Mouse (Mus musculus) neutrophil, adult 83 days (primary cell): Measurements from ENCODE around the gene 1700080E11Rik. TPM values are rescaled to one million over a fixed set of nuclear protein-coding genes. Genes with fewer than 3 reads are reported as not detected.

Experiments
- total RNA-seq, 2 experiments: library from RNA; stranded (reverse); gene quantifications; one replicate each; pipeline ENCODE4 v1.2.4; 2023

The 1700080E11Rik gene
- total RNA-seq, result not detected

DNA sequence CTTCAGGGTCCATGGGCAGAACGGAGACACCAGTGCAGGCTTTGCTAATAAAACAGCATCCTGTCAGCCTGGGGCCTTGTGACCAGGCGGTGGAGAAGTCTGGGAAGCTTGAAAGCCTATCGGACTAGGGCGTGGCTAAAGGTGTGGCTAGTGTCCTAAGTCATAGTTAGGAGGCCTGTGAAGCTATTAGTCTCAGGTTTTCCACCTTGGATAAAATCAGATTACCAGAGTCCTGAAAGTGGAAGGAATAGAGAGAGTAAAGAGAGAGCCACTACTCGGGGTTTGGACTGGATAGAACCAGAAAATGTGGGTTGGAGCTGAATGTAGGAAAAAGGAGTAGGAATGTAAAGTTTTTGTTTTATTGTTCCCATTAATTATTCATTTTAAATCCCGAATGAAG, at the start of gene 1700080E11Rik:
1700080E11Rik (minus strand) TSS at position 101 of the 400 bp plus-strand sequence.

DNA sequence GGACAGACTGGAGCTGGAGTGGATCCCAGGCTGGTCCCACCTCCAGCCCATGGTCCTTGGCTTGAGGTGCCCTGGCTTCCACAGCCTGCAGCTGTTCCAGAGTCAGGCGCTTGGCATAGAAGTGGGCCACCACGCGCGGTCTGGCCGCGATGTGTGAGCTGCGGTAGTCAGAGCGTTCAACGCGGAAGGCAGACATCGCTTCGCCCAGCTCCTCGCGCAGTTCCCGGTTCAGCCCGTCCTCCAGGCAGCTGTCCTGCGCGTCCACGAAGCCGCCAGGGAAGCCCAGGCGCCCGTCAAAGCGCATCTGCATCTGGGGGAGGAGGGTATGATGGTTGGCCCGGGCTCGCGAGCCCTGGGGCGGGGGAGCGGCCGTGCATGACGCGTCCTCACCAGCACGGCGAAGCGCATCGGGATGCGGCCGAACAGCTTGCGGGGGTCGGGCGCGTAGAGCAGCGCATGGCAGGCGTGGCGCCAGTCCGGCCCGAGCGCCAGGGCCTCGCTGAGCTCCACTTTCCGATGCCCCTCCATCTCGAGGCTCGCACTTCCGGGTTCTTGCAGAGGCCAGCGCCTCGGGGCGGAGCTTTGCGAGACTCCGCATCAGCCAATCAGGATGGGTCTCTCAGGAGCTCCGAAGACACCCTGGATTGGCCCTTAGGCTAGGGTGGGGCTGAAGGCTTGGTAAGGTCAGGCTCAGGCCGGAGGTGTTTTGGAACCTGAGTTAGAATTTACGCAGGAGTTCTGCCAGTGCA, 13.5 kb downstream of the 1700080E11Rik start, which contains the start of gene Nudt16:
Nudt16 (minus strand) TSS at position 572 of the 749 bp plus-strand sequence.

Other genes with a start within 250 kb of the 1700080E11Rik start
- gene Mrpl3, start 91.9 kb downstream of the 1700080E11Rik start, total RNA-seq, result 10 to 100 TPM; 23.2 to 27.3 TPM
- gene Nudt16, start 13.3 kb downstream of the 1700080E11Rik start, total RNA-seq, result 10 to 100 TPM in 1 of 2 experiments, 1 to 10 TPM in 1; 9.0 to 11.0 TPM